Mouse (Mus musculus) T-helper 1 cell (primary cell): ENCODE measurements around the gene Clybl.

ENCODE experiments used
- in situ Hi-C: fragments of 300-600 bp; cut with MboI, MseI; formaldehyde crosslinking; loops from one replicate; pipeline ENCODE4 v1.15.1; 2025; ENCODE audit warnings: high pct_unique_total_duplicates

Gene Clybl

DNA sequence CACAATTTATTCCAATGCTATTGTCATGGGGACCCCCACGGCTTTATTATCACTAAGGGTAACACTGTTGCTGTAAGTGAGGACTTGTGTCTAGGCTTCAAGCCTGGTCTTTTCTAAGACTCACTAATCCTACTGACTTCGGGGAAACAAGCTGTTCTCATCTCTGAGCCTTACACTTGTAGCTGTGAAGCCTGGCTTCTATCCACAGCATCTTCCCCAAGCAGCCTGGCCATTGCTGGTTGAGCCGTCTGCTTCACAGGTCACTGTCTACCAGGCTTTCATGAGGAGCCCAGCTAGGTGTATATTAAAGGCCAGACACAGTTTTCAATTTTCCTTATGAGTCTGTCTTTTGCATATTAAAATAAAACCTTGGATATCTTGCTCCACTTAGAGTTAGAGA, 177.1 kb downstream of the Clybl start:
- in situ Hi-C loops, result no loop called here

DNA sequence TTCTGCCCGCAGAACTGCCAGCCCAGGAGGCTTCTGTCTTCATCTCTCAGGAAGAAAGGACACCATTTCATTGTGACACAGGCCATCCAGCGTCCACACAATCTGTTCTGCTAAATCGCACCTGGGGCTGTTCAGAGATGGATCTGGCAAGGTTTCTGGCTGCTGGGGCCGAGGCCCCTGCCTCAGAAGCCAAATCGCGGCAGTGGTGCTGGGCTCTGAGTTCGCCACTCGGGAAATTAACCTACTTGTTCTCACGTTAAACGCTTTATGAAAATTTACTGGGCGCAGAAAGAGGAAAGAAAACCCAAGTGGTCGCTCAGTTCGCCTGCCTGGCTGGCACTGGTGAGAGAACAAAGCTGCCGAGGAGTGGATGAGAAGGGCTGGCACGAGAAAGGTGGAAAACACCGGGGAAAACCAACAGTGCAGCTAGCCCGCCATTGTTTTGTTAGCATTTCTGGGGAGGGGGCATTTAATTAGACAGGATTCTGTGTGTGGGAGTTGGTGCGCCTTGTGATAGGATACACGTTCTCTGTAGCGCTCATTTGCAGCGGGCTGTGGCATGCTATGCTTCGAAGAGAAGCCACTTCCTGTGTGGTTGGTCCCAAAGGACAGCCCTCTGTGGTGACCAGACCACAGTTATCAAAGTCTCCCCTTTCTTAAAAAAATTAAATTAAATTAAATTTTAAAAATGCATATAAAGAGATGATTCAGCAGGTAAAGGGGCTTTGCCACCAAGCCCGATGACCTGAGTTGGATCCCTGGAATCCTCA, 177.8 kb downstream of the Clybl start:
- in situ Hi-C loops, result no loop called here

GRCm38 (mm10) chr14:122361807-122362206, 180.3 kb downstream of the Clybl start:
- in situ Hi-C loops, result no loop called here

DNA sequence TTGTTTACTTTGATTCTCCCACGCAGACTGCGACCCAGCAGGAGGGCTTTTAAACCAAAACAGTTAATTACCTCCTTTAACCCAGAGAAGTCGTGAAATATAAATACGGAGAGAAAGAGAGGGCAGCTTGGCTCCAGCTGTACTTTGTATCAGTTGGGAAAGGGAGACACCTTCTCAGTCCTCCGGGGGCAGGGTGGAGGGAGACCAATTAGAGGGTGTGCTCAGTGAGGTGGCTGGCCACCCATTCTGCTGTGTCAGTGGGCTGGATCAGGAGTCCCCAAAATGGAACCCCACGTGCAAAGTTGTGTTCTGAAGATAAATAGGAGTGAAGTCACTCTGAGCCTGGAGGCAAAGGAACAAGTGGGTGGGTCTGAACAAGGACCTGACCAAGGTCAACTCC, 181.7 kb downstream of the Clybl start:
- in situ Hi-C loops, result no loop called here

GRCm38 (mm10) chr14:122364026-122364425, 182.5 kb downstream of the Clybl start:
- in situ Hi-C loops, result no loop called here

GRCm38 (mm10) chr14:122367252-122367868, 185.9 kb downstream of the Clybl start:
- in situ Hi-C loops, result no loop called here

GRCm38 (mm10) chr14:122367882-122368418, 186.4 kb downstream of the Clybl start:
- in situ Hi-C loops, result no loop called here

GRCm38 (mm10) chr14:122368501-122368900, 187.0 kb downstream of the Clybl start:
- in situ Hi-C loops, result no loop called here

GRCm38 (mm10) chr14:122371979-122372378, 190.5 kb downstream of the Clybl start:
- in situ Hi-C loops, result no loop called here

GRCm38 (mm10) chr14:122373458-122373857, 192.0 kb downstream of the Clybl start:
- in situ Hi-C loops, result no loop called here

DNA sequence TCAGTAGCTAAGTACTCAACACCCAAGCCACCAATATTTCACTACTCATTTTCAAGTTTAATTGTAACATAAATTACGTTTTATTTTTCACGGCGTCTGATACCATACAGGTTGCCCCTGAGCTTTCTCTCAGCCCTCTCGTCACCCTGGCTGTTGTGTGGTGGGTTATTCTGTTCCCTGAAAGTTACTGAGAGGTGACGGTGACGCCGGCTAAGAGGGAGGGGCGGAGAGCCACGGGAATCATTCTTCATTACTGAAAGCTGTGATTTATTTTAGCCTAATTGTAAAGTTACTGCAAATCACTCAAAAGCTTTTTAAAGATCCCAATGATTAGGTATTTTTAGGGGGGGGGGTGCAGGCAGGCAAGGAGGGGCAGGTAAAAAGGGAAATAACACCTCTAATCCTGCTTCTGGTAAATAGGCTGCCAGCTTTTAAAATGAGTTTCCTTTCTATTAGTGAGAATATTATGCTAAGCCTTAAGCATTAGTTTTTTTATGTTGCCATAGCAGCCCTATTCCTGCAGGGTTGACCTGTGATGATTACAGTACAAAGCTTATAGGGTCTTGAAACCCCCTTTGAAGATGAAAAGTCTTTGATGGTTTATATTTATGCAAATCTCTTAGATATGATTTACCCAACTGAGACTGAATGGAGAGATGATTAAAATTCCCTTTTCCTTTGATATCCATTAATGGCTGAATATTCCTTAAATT, 192.9 kb downstream of the Clybl start:
- in situ Hi-C loops, result no loop called here

DNA sequence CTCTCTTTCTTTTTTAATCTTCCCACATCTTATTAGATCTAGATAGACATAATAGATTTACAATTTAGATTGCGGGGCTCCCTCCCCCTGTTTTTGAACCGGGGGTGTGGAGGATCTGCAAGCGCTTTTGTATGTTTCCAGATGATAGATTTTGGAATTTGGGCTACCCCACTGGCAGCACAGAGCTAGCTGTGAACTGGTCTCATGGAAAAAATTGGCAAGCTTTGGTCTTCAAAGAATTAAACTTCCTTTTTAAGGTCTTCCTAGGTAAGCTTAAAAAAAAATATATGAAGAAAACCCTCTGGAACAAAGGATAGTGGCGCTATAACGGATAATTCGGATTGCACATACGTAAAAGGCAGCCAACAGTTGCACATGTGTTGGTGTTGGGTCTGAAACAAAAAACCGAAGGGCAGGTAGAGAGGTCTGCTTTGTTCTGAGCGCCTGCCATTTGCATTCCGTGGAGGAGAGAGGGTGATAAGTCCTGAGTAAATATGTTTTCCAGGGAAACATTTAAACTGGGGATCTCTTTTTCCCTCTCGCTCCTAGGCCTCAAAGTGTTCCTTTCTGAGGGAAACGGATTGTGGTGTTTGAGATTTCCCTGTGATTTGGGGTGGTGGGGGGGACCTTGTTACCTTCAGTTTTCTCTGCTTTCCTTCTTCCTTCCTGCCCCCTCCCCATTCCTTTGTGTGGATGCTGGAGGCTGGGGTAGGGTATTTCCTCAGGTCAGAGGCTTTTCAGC, 193.7 kb downstream of the Clybl start:
- in situ Hi-C loops, result no loop called here

- in situ Hi-C loops, result no loop called here
These were observed 195.1 kb downstream of the Clybl start for GRCm38 (mm10) chr14:122376482-122377143.

DNA sequence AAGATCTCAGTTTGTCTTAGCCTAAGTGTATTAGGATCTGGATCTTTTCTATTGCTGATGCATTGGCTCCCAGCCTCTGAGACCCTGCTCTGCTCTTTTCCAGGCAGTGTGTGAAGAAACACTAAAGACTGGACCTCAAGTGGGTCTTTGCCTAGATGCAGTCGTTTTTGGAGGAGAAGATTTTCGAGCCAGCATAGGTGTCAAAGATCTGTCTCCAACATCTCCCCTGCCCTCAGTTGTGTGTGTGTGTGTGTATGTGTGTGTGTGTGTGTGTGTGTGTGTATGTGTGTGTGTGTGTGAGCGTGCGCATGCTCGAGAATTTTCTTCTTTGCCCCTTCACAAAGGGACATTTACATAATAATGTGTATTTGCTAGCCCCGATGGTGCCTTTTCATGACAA, 196.2 kb downstream of the Clybl start:
- in situ Hi-C loops, result no loop called here

- in situ Hi-C loops, result no loop called here
These were observed 197.6 kb downstream of the Clybl start for GRCm38 (mm10) chr14:122379076-122379475.

DNA sequence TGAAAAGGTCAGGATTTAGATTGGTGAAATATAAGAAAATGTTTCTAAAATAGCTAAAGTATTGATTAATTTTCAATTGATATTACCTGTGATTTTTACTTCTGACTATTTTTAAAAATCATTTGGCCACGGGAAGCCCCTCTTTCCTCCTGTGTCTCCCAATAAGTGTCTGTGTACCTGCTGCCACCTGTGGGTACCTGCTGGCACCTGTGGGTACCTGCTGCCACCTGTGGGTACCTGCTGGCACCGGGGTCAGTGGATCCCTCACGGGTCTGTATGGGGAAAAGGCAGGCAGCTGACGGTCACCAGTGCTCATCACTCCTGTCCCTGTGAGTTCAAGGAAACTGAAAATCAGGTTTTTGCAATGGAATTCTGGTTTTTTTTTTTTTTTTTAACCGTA, 198.5 kb downstream of the Clybl start:
- in situ Hi-C loops, result no loop called here

GRCm38 (mm10) chr14:122380896-122381845, 199.7 kb downstream of the Clybl start:
- in situ Hi-C loops, result no loop called here

- in situ Hi-C loops, result no loop called here
These were observed 200.8 kb downstream of the Clybl start for GRCm38 (mm10) chr14:122382281-122382680.

- in situ Hi-C loops, result no loop called here
These were observed 202.4 kb downstream of the Clybl start for GRCm38 (mm10) chr14:122383931-122384330.
